In the genomic region with DNA sequence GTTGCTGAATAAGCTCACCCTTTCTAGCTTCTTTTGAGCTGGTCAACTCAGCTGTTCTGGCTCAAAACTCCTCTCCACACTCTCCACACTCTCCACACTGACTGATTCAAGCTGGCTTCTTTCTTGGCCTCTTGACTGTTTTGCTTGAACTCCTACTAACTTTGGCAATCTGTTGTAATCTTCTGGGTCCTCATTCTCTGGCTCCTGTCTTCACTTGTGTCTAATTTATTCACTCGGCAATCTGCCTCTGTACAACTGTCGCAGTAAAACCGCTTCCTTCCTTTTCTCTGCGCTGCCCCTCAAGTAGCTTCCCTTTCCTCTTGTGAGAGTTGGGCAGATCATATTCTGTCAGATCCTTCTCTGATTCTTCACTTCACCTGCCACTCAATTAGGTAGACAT, we compare ENCODE assay signal across 12 mouse cellular contexts. TPM values are rescaled to one million over a fixed set of nuclear protein-coding genes. Genes with fewer than 3 reads are reported as not detected.
DNase-seq lines count a peak whose midpoint lies in the region; ATAC-seq and TF ChIP-seq lines count a peak whose summit lies in the region.
"Had no signal": no experiment of that assay in that cellular context is flagged by ENCODE, and none has a peak within 500 bp of the region (broad histone marks: within the 10 kb centered on the region; RNA-seq: fewer than 3 reads in every experiment).

No protein-coding gene starts in this region.

- peaks cover 9% of the 10 kb centered on the region; the same call in 1 of the 2 replicates for H3K4me1 ChIP-seq in kidney, postnatal 0 days (replicated peaks; ENCODE audit: insufficient read depth, low read length)
- peaks cover 11 to 33% of the 10 kb centered on the region in 2 experiments for H3K4me1 ChIP-seq in MEL (ENCODE audit: control insufficient read depth in 1 of 2, insufficient read depth in 2 of 2, low read length in 2 of 2)

- WGBS in kidney, postnatal 0 days: 73% methylated on average over 4 of the region's 4 CpGs

- H3K9me3 ChIP-seq in kidney, postnatal 0 days (replicated peaks; ENCODE audit: low read length): no peaks in the 10 kb centered on the region
- H3K9me3 ChIP-seq in MEL (replicated peaks; ENCODE audit: insufficient read depth, low read length): no peaks in the 10 kb centered on the region

- no peak for ATAC-seq in kidney, postnatal 0 days (replicated peaks; ENCODE audit: low FRiP score, low read depth)
- ATAC-seq in inflammation-experienced regulatory T-cells, adult 6 months: peak; percentile 33

- peak; percentile 91 to 93 for TF ChIP-seq EP300 in MEL (IDR thresholded peaks at IDR 0.05; ENCODE audit: low read depth in 1 of 2, low read length in 2 of 2)

- intact Hi-C loops in left cerebral cortex, postnatal 14 days (cut with DNase I): loop anchor here (10.0 kb wide), 1 partner anchor 153 kb away; the partner anchor contains the start of gene Purb

- peak overlapping the region; percentile 36; the same call in 1 of the 2 replicates for H3K27ac ChIP-seq in kidney, postnatal 0 days
- peak overlapping the region; percentile 99 for H3K27ac ChIP-seq in MEL (ENCODE audit: control insufficient read depth, low read depth, low read length)

- peaks cover 39% of the 10 kb centered on the region for H3K79me2 ChIP-seq in MEL (ENCODE audit: control insufficient read depth, insufficient read depth, low read length, poor library complexity)

- TF ChIP-seq CTCF in kidney, postnatal 0 days (IDR thresholded peaks at IDR 0.05; ENCODE audit: low read depth): no peak
- no peak for TF ChIP-seq CTCF in MEL (IDR thresholded peaks at IDR 0.05 in 2 of 3, conservative IDR thresholded peaks at IDR 0.05 in 1 of 3; ENCODE audit: control insufficient read depth in 1 of 3, insufficient read depth in 1 of 3, low read depth in 2 of 3, low read length in 3 of 3, poor library complexity in 1 of 3, severe bottlenecking in 1 of 3)

- TF ChIP-seq POLR2A in MEL (IDR thresholded peaks at IDR 0.05; ENCODE audit: control insufficient read depth in 1 of 2, insufficient read depth in 1 of 2, low read depth in 1 of 2, low read length in 2 of 2, poor library complexity in 1 of 2): peak; percentile 12 to 91; a peak in 2 of 4 replicates

- peaks cover 16% of the 10 kb centered on the region for H3K36me3 ChIP-seq in kidney, postnatal 0 days (ENCODE audit: insufficient read depth, low read length)
- peaks cover 11 to 34% of the 10 kb centered on the region in 2 experiments for H3K36me3 ChIP-seq in MEL (ENCODE audit: control insufficient read depth in 1 of 2, insufficient read depth in 2 of 2, low read length in 2 of 2)
- H3K36me3 ChIP-seq in splenic B cell, adult 2 months (ENCODE audit: control insufficient read depth, insufficient read depth, low read length, poor library complexity, severe bottlenecking): peaks cover 4% of the 10 kb centered on the region

- no peak overlapping the region for H3K9ac ChIP-seq in kidney, postnatal 0 days (ENCODE audit: low read depth, low read length)
- peak overlapping the region; percentile 92 for H3K9ac ChIP-seq in MEL (ENCODE audit: control insufficient read depth, low read depth, low read length, poor library complexity, severe bottlenecking)

- no peak overlapping the region for H3K4me2 ChIP-seq in kidney, postnatal 0 days (ENCODE audit: low read length)

- TF ChIP-seq RAD21 in MEL (IDR thresholded peaks at IDR 0.05; ENCODE audit: low read depth, low read length): no peak

- no peaks in the 10 kb centered on the region for H3K27me3 ChIP-seq in kidney, postnatal 0 days (ENCODE audit: insufficient read depth, low read length)
- no peaks in the 10 kb centered on the region for H3K27me3 ChIP-seq in MEL (ENCODE audit: control insufficient read depth in 1 of 2, insufficient read depth in 2 of 2, low read length in 2 of 2)
- no peaks in the 10 kb centered on the region for H3K27me3 ChIP-seq in splenic B cell, adult 2 months (ENCODE audit: control insufficient read depth, insufficient read depth, low read length, poor library complexity, severe bottlenecking)

- H3K4me3 ChIP-seq in kidney, postnatal 0 days (replicated peaks; ENCODE audit: low read depth, low read length): no peak overlapping the region
- H3K4me3 ChIP-seq in MEL (ENCODE audit: control insufficient read depth in 1 of 2, insufficient read depth in 1 of 2, low read depth in 2 of 2, low read length in 2 of 2): peak overlapping the region; percentile 22 to 83; a peak in 3 of 4 replicates

- peak; percentile 38 for DNase-seq in kidney, postnatal 0 days (ENCODE audit: low spot score)
- no peak for DNase-seq in kidney, postnatal 10 days
- DNase-seq in MEL (ENCODE audit: low read depth, low spot score): peak; percentile 98
- peak; percentile 83 for DNase-seq in splenic B cell, adult 2 months (ENCODE audit: low read depth, low spot score)
- no peak for DNase-seq in layer of hippocampus, postnatal 10 days (ENCODE audit: low spot score in 2 of 2)
- DNase-seq in left cerebral cortex, postnatal 14 days (ENCODE audit: low spot score in 2 of 2): no peak
- DNase-seq in right cerebral cortex, postnatal 14 days: no peak
- DNase-seq: adrenal gland, postnatal 14 days; cerebellum, postnatal 25 days; left cerebral cortex, postnatal 4 days; midbrain, embryonic 14.5 days had no signal

TF ChIP-seq in MEL, 35 proteins besides CTCF, POLR2A, EP300 and RAD21 (continues in another document):
- TF ChIP-seq MYB (IDR thresholded peaks at IDR 0.05; ENCODE audit: low read depth, low read length): peak; percentile 61; the same call in 1 of the 2 replicates
- no peak for TF ChIP-seq BHLHE40 (IDR thresholded peaks at IDR 0.05; ENCODE audit: borderline replicate concordance, low read depth, low read length)
- peak; percentile 77 for TF ChIP-seq TAL1 (IDR thresholded peaks at IDR 0.05; ENCODE audit: low read length)
- 0 out of 2 replicates have a peak, but pooled peaks have one; percentile 22 for TF ChIP-seq CHD1 (IDR thresholded peaks at IDR 0.05; ENCODE audit: low read depth, low read length)
- TF ChIP-seq GABPA (IDR thresholded peaks at IDR 0.05; ENCODE audit: low read depth, low read length): no peak
- TF ChIP-seq USF2 (IDR thresholded peaks at IDR 0.05; ENCODE audit: borderline replicate concordance in 1 of 2, insufficient read depth in 1 of 2, low read depth in 1 of 2, low read length in 2 of 2): no peak
- peak; percentile 88 for TF ChIP-seq ETS1 (IDR thresholded peaks at IDR 0.05; ENCODE audit: low read depth, low read length)
- no peak for TF ChIP-seq ZKSCAN1 (IDR thresholded peaks at IDR 0.05; ENCODE audit: low read depth, low read length)
- peak; percentile 91 for TF ChIP-seq SIN3A (IDR thresholded peaks at IDR 0.05; ENCODE audit: low read length)
- TF ChIP-seq ZMIZ1 (IDR thresholded peaks at IDR 0.05; ENCODE audit: low read depth, low read length): no peak; the same call in 1 of the 2 replicates
- peak; percentile 88 for TF ChIP-seq RCOR1 (IDR thresholded peaks at IDR 0.05; ENCODE audit: low read depth, low read length)
- 0 out of 2 replicates have a peak, but pooled peaks have one; percentile 6 for TF ChIP-seq MAFK (IDR thresholded peaks at IDR 0.05; ENCODE audit: borderline replicate concordance, low read depth, low read length)
- no peak for TF ChIP-seq CHD2 (IDR thresholded peaks at IDR 0.05; ENCODE audit: low read length)
- TF ChIP-seq ELF1 (IDR thresholded peaks at IDR 0.05; ENCODE audit: low read depth, low read length): peak; percentile 73; the same call in 1 of the 2 replicates
- no peak for TF ChIP-seq MEF2A (IDR thresholded peaks at IDR 0.05; ENCODE audit: extremely low read depth, insufficient replicate concordance, low read depth, low read length, poor library complexity, severe bottlenecking)
- TF ChIP-seq SMC3 (IDR thresholded peaks at IDR 0.05; ENCODE audit: low read depth, low read length): peak; percentile 12; the same call in 1 of the 2 replicates
- TF ChIP-seq POLR2AphosphoS5 (IDR thresholded peaks at IDR 0.05; ENCODE audit: borderline replicate concordance, low read depth, low read length): no peak
- peak; percentile 94 for TF ChIP-seq TBP (IDR thresholded peaks at IDR 0.05; ENCODE audit: low read depth, low read length)
- peak; percentile 80 for TF ChIP-seq HCFC1 (IDR thresholded peaks at IDR 0.05; ENCODE audit: low read depth, low read length)

RNA-seq across cellular contexts. Expression of gene Tbrg4, which starts 1.9 kb away (rescaled TPM):
- 32.2 and 34.5 TPM in 2 replicates for polyA plus RNA-seq in kidney, postnatal 0 days (2015; fragmentation: Nextera tagmentation; extraction: Ambion mirVana)
- total RNA-seq in MEL (2012; rRNA removed): 191 and 192 TPM in 2 replicates
- 100 to 1,000 TPM; 278 to 756 TPM for polyA plus RNA-seq in MEL (2012; ENCODE audit: insufficient read depth in 1 of 2, insufficient read length in 2 of 2, low read depth in 1 of 2, low replicate concordance in 2 of 2, missing spikeins in 1 of 2)
- polyA plus RNA-seq in inflammation-experienced regulatory T-cells, adult 6 months (2017; shearing (Covaris generic)): 10 to 100 TPM; 29.0 to 32.2 (median 31.4) TPM
- total RNA-seq in layer of hippocampus, postnatal 10 days (2021): 10 to 100 TPM; 52.8 to 53.3 TPM
- 10 to 100 TPM; 46.4 to 47.9 TPM for total RNA-seq in left cerebral cortex, postnatal 14 days (2021)

RNA-seq across cellular contexts. Expression of gene Wap, which starts 10.7 kb away (rescaled TPM):
- not detected in 2 replicates for polyA plus RNA-seq in kidney, postnatal 0 days (2015; fragmentation: Nextera tagmentation; extraction: Ambion mirVana)
- total RNA-seq in MEL (2012; rRNA removed): not detected in 2 replicates
- not detected for polyA plus RNA-seq in MEL (2012; ENCODE audit: insufficient read depth in 1 of 2, insufficient read length in 2 of 2, low read depth in 1 of 2, low replicate concordance in 2 of 2, missing spikeins in 1 of 2)
- not detected for polyA plus RNA-seq in inflammation-experienced regulatory T-cells, adult 6 months (2017; shearing (Covaris generic))
- total RNA-seq in layer of hippocampus, postnatal 10 days (2021): not detected
- total RNA-seq in left cerebral cortex, postnatal 14 days (2021): not detected
- total RNA-seq: adrenal gland, postnatal 14 days; left cerebral cortex, postnatal 4 days had no signal
- polyA plus RNA-seq: midbrain, embryonic 14.5 days had no signal

RNA-seq across cellular contexts. Expression of gene Nacad, which starts 21.9 kb away (rescaled TPM):
- 1.1 TPM in 2 replicates for polyA plus RNA-seq in kidney, postnatal 0 days (2015; fragmentation: Nextera tagmentation; extraction: Ambion mirVana)
- total RNA-seq in MEL (2012; rRNA removed): 0.10 and 0.12 TPM in 2 replicates
- polyA plus RNA-seq in MEL (2012; ENCODE audit: insufficient read depth in 1 of 2, insufficient read length in 2 of 2, low read depth in 1 of 2, low replicate concordance in 2 of 2, missing spikeins in 1 of 2): under 1 TPM in 1 of 2 experiments, not detected in 1; 0.32 TPM
- not detected for polyA plus RNA-seq in inflammation-experienced regulatory T-cells, adult 6 months (2017; shearing (Covaris generic))
- 10 to 100 TPM; 68.6 to 75.4 TPM for total RNA-seq in layer of hippocampus, postnatal 10 days (2021)
- 10 to 100 TPM; 59.0 to 61.0 TPM for total RNA-seq in left cerebral cortex, postnatal 14 days (2021)

RNA-seq across cellular contexts. Expression of gene Ramp3, which starts 30.6 kb away (rescaled TPM):
- polyA plus RNA-seq in kidney, postnatal 0 days (2015; fragmentation: Nextera tagmentation; extraction: Ambion mirVana): 25.0 and 26.5 TPM in 2 replicates
- total RNA-seq in MEL (2012; rRNA removed): not detected in 2 replicates
- not detected for polyA plus RNA-seq in MEL (2012; ENCODE audit: insufficient read depth in 1 of 2, insufficient read length in 2 of 2, low read depth in 1 of 2, low replicate concordance in 2 of 2, missing spikeins in 1 of 2)
- 1 to 10 TPM; 4.2 to 6.8 (median 5.6) TPM for polyA plus RNA-seq in inflammation-experienced regulatory T-cells, adult 6 months (2017; shearing (Covaris generic))
- 1 to 10 TPM; 5.4 to 6.8 TPM for total RNA-seq in layer of hippocampus, postnatal 10 days (2021)
- 10 to 100 TPM; 35.4 to 40.1 TPM for total RNA-seq in left cerebral cortex, postnatal 14 days (2021)

Comparison
In these comparisons a context has a peak if more than half of its experiments do, and no peak if none do; other contexts are left out.
1. DNase-seq: peak in kidney, postnatal 0 days (single experiment), MEL (single experiment) and splenic B cell, adult 2 months (single experiment); none in kidney, postnatal 10 days (single experiment), layer of hippocampus, postnatal 10 days (0 of 2), left cerebral cortex, postnatal 14 days (0 of 2) and right cerebral cortex, postnatal 14 days (single experiment).
2. RNA of gene Nacad, which starts 21.9 kb away (total RNA-seq): 68.6 to 75.4 TPM in layer of hippocampus, postnatal 10 days and 59.0 to 61.0 TPM in left cerebral cortex, postnatal 14 days; 0.10 to 0.12 TPM in MEL; every median in the first group is over 10 times any median in the second.